Mouse (Mus musculus) gastrocnemius, adult 2 months (tissue): ENCODE measurements at regions not wholly inside any gene's neighbourhood (a gene's known extent, or its start where the extent isn't known, plus 50 kb on each side); places are given as distances from the start of the nearest gene placed in this dataset.

Source experiments
- DNase-seq: peaks from one replicate; pipeline ENCODE4 v3.0.0; 2022
- H3K27ac ChIP-seq: fragments of 200-600 bp; 2 replicates; pipeline ENCODE4 v1.8.1; 2022; ENCODE audit warnings: mild to moderate bottlenecking
- H3K4me3 ChIP-seq: fragments of 200-600 bp; 2 replicates; pipeline ENCODE4 v1.8.1; 2022; ENCODE audit warnings: mild to moderate bottlenecking, moderate library complexity
- CTCF ChIP-seq: fragments of 200-600 bp; IDR thresholded peaks from 2 replicates; pipeline ENCODE4 v1.8.1; 2022; ENCODE audit warnings: antibody characterized with exemption, mild to moderate bottlenecking, moderate library complexity
- intact Hi-C: fragments of 180-260 bp; cut with DNase I; formaldehyde crosslinking; loops from one replicate; pipeline ENCODE4 v1.15.1; 2025

DNA sequence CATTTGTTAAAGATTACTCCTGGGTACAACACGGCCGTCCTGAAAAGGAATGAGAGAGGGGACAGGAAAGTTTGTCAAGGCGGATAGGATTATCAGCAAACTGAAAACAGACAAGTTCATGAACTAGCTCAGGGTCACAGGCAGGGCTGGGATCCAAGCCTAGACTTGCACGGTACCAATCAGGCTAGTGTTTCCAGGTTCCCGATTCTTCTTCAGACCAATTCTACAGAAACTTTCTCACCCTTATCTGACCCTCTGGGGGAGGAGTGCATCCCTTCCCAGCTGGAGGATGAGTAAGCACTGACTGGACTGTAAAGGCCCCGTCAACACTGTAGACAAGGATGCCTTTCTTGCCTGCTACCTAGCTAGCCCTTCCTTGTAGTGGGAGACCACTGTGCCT is 238.3 kb upstream of the Fggy start:
- no peak overlapping the region for H3K4me3 ChIP-seq
- TF ChIP-seq CTCF, result no peak
- DNase-seq, result peak; percentile 45
- intact Hi-C loops, result no loop called here
- peak overlapping the region; percentile 69 for H3K27ac ChIP-seq

DNA sequence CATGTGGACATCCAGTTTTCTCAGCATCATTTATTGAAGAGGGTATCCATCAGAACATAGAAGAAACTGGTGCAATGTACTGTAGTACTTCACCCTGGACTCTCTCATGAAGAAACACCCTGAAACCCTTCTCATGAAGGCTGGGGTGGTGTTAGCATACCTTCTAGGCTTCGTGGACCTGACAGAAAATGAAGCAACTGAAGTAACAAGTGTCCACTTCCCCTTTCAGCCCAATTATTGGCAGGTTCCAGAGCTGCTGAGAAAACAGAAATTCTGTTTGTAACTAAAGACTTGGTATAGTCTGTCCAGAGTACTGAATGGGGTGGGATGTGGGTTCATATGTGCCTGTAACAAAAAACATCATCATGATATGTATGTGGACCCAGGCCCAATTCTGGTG is 231.4 kb upstream of the Fggy start:
- no peak for DNase-seq
- intact Hi-C loops, result no loop called here
- no peak for TF ChIP-seq CTCF
- Histone ChIP-seq H3K27ac (no peak overlapping the region), H3K4me3 (no peak overlapping the region)

DNA sequence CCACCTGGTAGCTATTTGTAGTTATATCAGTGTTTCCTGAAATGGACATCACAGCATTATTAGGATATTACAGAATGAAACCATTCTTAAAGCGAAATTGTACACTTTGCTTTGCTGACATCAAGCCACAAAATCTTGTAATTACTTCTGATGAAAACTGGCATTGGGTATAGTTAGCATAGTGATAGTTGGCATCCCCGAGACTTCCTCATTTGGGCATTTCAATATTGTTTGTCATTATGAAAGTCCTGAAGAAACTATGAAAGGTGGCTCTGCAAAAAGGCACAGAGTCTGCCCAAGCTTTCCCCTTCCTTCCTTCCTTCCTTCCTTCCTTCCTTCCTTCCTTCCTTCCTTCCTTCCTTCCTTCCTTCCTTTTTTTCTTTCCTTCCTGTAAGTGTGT is 217.5 kb upstream of the Fggy start:
- no peak for TF ChIP-seq CTCF
- intact Hi-C loops, result no loop called here
- no peak overlapping the region for H3K4me3 ChIP-seq
- no peak overlapping the region for H3K27ac ChIP-seq
- no peak for DNase-seq

DNA sequence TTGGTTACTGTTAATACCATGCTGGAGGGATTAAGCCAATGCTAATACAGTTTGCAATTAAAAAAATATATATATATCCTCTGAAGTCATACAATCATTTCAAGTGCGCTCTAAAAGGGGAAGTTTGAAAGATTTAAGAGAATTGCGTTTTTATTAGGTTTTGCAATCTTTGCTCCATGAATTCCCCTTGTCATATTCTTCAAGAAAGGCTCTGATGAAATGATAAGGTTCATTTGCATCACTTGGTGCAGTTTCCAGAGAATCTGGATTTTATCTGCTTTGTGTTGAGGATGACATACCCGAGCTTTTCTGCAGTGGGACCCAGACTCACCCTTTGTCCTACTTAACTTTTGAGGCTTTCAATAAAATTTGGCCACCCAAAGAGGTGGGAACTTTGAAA is 216.4 kb upstream of the Fggy start:
- intact Hi-C loops, result no loop called here
- DNase-seq, result no peak
- Histone ChIP-seq H3K4me3 (no peak overlapping the region), H3K27ac (no peak overlapping the region)
- no peak for TF ChIP-seq CTCF

DNA sequence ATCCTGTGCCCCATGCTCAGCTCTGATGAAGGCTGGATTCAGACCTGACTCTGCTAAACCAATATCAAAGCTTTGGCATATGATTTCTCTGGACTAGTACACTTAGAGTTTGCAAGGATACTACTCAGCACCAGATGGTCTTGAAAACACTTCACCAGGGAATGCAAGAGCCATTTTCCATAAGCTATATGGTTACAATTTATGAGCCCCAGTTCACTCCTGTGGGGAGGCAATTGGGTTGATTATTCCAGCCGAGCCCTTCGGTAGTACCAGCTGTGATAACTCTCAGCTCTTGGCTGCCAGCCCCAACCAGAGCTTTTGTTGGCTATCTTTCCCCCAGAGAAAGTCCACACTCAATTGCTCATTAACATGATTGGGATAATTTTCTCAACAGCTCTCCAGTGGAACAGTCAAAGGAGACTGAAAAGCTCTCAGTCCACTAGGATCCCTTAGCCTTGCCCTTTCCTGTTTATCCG is 210.5 kb upstream of the Fggy start:
- Histone ChIP-seq H3K27ac (no peak overlapping the region), H3K4me3 (no peak overlapping the region)
- no peak for TF ChIP-seq CTCF
- intact Hi-C loops, result no loop called here
- peak; percentile 21 for DNase-seq

DNA sequence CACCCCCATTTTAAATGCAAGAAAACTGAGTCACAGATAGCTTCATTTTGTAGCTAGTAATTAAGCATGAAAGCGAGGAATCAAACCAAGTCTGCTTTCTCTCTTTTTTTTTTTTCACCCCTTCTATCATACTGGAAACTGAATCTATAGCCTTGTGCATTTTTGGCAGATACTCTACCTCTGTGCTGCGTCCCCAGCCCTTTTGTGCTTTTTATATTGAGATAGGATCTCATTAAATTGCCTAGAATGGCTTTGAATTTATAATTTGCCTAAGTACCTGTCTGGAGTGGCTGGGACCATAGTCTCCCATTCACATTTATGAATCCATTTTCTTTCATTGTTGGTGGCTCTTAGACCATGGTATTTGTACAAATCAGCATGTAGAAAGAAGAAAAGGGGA is 209.9 kb upstream of the Fggy start:
- no peak overlapping the region for H3K27ac ChIP-seq
- intact Hi-C loops, result no loop called here
- DNase-seq, result no peak
- TF ChIP-seq CTCF, result no peak
- no peak overlapping the region for H3K4me3 ChIP-seq

DNA sequence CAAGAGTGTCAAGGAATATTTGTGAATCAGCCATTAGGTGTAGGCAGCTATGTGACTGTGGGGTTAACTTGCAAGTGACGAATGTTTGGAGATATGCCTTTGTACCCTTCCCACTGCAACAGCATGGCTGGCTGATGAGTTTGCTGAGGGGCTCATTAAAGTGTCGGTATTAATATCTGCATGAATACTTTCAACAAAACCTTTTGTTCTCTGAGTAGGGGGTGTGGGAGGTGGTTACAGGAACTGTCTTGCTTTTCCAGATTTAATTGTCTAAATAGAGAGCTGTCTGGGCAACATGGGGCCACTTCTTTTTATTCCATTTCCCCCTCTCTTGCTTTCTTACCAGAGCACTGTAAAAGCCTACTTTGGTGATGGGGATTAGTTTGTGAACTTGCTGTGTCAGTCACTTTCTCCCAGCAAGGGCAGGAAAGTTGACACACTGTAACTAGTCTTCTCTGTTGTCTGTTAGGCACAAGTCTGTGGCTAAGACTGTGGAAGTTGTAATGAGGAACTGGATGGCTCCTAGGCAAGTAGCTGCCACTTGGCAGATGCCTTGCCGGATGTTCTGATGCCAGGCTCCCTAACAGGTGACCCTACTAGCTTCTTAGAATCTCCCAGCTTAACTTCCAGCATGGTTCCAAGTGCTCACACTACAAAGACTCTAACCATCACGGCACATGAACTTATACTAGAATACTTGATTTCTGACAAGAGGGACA is 208.7 kb upstream of the Fggy start:
- Histone ChIP-seq H3K27ac (no peak overlapping the region), H3K4me3 (no peak overlapping the region)
- no peak for TF ChIP-seq CTCF
- peak; percentile 43 for DNase-seq
- intact Hi-C loops, result no loop called here

DNA sequence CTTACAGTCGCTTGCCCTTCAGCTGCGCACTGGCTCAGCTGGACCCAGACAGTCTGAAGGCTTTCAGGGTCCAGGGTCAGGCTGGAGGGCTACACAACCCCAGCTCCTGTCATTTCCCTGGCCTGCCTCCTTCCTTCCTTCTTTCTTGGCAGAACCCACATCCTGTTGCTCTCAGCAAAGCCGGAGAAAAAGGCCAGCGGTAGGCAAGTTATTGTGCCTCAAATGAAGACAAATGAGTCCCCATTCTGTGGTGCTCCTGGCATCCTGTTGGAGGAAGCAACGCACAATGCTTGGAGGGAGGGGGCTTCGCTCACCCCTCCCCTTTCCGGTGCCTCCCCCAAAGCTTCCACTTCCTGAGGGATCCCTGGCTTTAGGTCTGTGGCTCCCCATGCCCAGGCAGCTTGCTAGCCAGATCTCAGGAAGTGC is 203.4 kb upstream of the Fggy start:
- Histone ChIP-seq H3K4me3 (no peak overlapping the region), H3K27ac (peak overlapping the region; percentile 73)
- DNase-seq, result peak; percentile 31
- no peak for TF ChIP-seq CTCF
- intact Hi-C loops, result no loop called here

DNA sequence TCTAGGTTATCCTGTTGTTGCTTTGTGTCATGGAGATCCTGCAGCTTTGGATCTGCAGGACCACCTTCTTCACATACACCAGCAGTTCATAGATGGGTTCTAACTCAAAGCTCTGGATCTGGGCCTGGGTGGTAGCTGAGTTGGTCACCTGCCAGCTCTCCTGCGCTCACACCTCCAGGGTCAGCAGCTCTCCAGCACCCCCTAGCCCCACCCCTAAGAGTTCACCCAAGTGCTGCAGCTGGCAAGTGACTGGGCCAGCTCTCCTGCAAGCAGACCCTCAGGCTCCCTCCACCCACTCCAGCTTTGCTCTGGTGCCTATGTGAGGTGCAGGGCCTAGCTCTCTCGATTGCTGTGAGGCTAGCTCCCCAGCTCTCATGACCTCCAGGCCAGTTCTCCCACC is 198.6 kb upstream of the Fggy start:
- no peak overlapping the region for H3K27ac ChIP-seq
- DNase-seq, result no peak
- intact Hi-C loops, result no loop called here
- no peak overlapping the region for H3K4me3 ChIP-seq
- no peak for TF ChIP-seq CTCF

DNA sequence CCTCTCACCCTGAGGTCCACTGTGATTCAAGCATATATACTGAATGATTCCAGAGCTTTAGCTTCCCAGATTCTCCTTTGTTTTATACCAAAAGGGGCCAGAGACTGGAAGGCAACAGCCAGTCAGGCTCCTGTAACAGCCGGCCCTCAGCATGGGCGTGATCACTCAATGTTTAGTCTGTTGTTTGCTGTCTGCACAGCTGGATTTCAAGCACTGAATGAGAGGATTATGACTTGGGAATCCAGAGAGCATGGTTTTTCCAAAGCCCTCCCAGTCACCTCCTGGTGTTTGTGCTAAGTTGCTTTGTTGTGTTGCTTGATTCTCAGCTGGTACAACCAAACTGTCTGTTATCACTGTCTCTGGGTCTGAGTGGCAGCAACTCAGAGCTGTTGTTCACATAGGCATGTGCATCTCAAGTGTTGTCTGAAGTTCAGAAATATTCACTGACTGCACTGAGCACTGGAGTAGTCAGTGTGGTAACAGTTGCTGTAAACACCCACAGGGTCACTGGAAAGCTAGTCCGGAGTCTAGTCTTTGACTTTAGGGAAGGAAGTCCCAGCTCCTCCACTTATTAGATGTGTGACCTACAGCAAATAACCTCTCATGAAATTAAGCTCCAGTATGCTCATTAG is 196.9 kb upstream of the Fggy start:
- no peak overlapping the region for H3K27ac ChIP-seq
- intact Hi-C loops, result no loop called here
- no peak overlapping the region for H3K4me3 ChIP-seq
- DNase-seq, result no peak
- no peak for TF ChIP-seq CTCF

DNA sequence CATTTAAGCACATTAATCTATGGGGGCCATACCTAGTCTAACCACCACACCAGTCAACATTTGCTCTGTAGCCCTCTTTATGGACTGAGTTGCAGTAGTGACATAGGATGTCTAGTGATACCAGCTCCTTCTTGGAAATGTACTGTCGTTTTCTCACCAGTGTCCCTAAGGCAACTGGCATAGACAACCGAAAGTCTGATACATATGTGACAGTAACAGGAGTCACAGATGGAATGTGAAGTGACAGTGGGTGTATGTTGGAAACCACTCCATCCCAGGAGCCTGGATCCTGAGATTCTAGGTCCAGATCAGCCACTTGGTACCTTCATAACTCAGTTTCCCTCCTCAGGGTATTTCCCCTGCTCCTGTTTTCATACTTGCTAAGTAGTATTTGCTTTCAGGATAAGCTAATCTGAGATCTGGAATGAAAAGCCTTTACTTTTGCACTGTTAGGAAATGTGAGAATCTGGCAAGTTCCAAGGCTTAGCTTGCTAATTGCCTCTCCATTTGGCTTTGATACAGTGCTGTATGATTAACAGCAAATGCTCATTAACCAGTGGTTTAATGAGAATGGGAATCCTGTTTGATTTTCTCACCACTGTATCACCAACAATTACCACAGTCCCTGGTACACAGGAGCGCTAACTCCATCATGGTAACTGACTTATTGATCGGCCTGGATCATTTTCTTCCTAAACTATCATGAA is 192.8 kb upstream of the Fggy start:
- DNase-seq, result no peak
- no peak overlapping the region for H3K4me3 ChIP-seq
- intact Hi-C loops, result no loop called here
- TF ChIP-seq CTCF, result no peak
- H3K27ac ChIP-seq, result no peak overlapping the region

DNA sequence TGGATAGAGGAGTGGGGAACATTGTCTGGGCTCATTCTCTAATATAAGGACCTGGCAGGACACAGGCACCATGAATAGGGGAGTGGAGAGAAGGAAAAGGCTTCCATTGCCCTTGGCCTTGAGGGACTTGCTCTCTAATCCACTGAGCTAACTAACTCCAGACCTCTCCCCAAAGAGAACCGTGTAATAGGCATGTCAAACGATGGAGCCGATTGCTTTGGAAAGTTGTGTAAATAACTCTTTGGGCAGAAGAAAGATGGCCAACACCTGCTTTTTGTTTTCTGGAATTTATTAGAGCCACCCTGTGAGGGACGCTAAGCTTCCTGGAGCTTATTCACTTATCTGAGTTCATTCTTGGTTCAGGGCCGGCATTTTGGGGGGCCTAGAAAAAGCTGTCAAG is 180.9 kb upstream of the Fggy start:
- H3K27ac ChIP-seq, result peak overlapping the region; percentile 83
- no peak for DNase-seq
- intact Hi-C loops, result no loop called here
- H3K4me3 ChIP-seq, result no peak overlapping the region
- no peak for TF ChIP-seq CTCF

DNA sequence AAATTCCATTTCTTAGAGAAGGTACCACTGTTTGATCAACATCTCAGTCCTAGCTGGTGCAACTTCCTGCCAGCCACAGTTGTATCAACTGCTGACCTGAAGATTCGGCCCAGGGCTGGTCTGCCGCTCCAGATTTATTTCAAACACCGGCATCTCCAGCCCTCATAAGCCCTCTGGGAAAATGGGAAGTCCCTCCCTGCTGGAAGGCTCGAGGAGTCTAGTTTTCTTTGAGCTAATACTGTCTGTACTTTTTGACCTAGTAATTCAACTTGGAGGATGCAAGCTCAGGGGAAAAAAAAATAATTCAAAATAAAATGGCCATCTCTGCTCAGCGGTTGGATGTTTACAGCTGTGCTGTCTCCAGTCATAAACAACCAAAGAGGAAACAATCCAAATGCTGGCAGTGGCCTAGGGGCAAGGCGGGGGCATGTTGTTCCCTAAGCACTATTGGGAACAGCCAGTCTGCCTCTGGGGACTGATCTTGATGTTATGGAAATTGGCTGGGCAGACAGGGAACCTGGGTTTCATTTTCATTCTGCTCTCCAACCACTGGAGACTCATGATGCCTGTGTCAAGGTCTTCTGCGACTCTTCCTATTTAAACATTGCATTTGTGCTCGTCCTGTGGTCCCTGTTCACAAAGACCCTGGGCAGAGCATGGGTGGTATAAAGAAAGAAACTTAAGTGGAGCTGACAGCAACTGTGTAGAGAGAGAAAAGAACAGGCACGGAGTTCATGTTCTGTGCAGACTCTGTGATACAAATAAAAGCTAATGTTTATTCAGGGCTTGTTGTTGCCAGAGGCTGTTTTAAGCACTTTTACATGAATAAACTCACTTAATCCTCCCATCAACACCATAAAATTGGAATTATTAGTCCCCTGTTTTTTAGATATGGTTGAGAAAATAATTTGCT is 179.8 kb upstream of the Fggy start:
- H3K27ac ChIP-seq, result peak overlapping the region; percentile 83
- H3K4me3 ChIP-seq, result peak overlapping the region; percentile 26
- TF ChIP-seq CTCF, result no peak
- DNase-seq, result peak; percentile 66
- intact Hi-C loops, result no loop called here
